Mouse (Mus musculus): ENCODE measurements around the gene Gm21293.
"Not testable (repeated sequence)": the region's sequence is repeated elsewhere in the genome, so short reads cannot be mapped to it uniquely, and the experiment has no call there.

Gene Gm21293

GRCm38 (mm10) chr10:104142687-104143086, at the start of gene Gm21293:
TSS of gene Gm21293 (plus strand) at chr10:104142987.
- not testable (repeated sequence) for DNase-seq (ENCODE audit: low read depth, low spot score)

- DNase-seq (ENCODE audit: low read depth, low spot score) = no peak
Observed at GRCm38 (mm10) chr10:104110044-104110443, 32.7 kb upstream of the Gm21293 start.

GRCm38 (mm10) chr10:104118312-104118711, 24.5 kb upstream of the Gm21293 start:
- no peak for DNase-seq (ENCODE audit: low read depth, low spot score)

GRCm38 (mm10) chr10:104151197-104151596, 8.4 kb downstream of the Gm21293 start, which contains the start of gene Gm6763:
TSS of gene Gm6763 (plus strand) at chr10:104151497.
- not testable (repeated sequence) for DNase-seq (ENCODE audit: low read depth, low spot score)

GRCm38 (mm10) chr10:104159706-104160105, 16.9 kb downstream of the Gm21293 start, which contains the start of gene Gm8764:
TSS of gene Gm8764 (plus strand) at chr10:104160006.
- DNase-seq (ENCODE audit: low read depth, low spot score) = not testable (repeated sequence)

- DNase-seq (ENCODE audit: low read depth, low spot score) = not testable (repeated sequence)
Observed at GRCm38 (mm10) chr10:104168215-104168614, 25.4 kb downstream of the Gm21293 start, which contains the start of gene Gm21304. TSS of gene Gm21304 (plus strand) at chr10:104168515.

GRCm38 (mm10) chr10:104176724-104177123, 33.9 kb downstream of the Gm21293 start, which contains the start of gene Gm21312:
TSS of gene Gm21312 (plus strand) at chr10:104177024.
- not testable (repeated sequence) for DNase-seq (ENCODE audit: low read depth, low spot score)

- not testable (repeated sequence) for DNase-seq (ENCODE audit: low read depth, low spot score)
Observed at GRCm38 (mm10) chr10:104185233-104185632, 42.4 kb downstream of the Gm21293 start, which contains the start of gene Gm20765. TSS of gene Gm20765 (plus strand) at chr10:104185533.

GRCm38 (mm10) chr10:104193742-104194141, 51.0 kb downstream of the Gm21293 start, which contains the start of gene Gm4340:
TSS of gene Gm4340 (plus strand) at chr10:104194042.
- not testable (repeated sequence) for DNase-seq (ENCODE audit: low read depth, low spot score)
